ENCODE assay signal across 21 mouse cellular contexts in the genomic region with DNA sequence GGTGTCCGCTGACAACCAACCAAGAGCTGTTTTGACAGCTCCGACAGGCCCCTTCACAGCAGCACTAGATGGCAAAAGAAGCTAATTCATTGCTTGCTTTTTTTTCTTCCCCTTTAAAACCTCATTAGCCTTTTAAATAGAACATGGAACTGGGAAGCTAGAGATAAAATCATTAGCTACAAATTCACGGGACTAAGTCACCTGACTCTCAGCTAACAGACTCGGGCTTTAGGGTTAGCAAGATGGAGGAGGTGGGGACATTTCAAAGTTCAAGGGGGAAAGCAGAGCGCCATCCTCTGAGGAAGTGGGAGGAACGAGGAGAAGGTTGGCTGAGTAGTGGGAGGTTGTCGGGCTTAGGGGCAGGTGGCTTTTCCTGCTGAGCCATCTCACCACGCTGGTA. TPM values are rescaled to one million over a fixed set of nuclear protein-coding genes. Genes with fewer than 3 reads are reported as not detected.
"Had no signal": no experiment of that assay in that cellular context is flagged by ENCODE, and none has a peak within 500 bp of the region (broad histone marks: within the 10 kb centered on the region; RNA-seq: fewer than 3 reads in every experiment).

No protein-coding gene starts in this region.

- H3K4me3 ChIP-seq: liver, embryonic 15.5 days; lung, embryonic 15.5 days; midbrain, embryonic 10.5 days; midbrain, embryonic 12.5 days; myocyte; neural tube, embryonic 13.5 days; neural tube, embryonic 15.5 days had no signal

- H3K27ac ChIP-seq: liver, embryonic 15.5 days; lung, embryonic 15.5 days; macrophage; midbrain, embryonic 10.5 days; midbrain, embryonic 12.5 days; neural tube, embryonic 13.5 days; neural tube, embryonic 15.5 days had no signal

- H3K4me1 ChIP-seq: midbrain, embryonic 12.5 days; neural tube, embryonic 15.5 days had no signal

- H3K27me3 ChIP-seq: liver, embryonic 15.5 days; lung, embryonic 15.5 days; midbrain, embryonic 12.5 days; neural tube, embryonic 13.5 days had no signal

- H3K9ac ChIP-seq: liver, embryonic 15.5 days; liver, postnatal 0 days; lung, embryonic 15.5 days; midbrain, embryonic 12.5 days; neural tube, embryonic 13.5 days; neural tube, embryonic 15.5 days had no signal

- H3K9me3 ChIP-seq: liver, embryonic 15.5 days; lung, embryonic 15.5 days; midbrain, embryonic 10.5 days; midbrain, embryonic 12.5 days; neural tube, embryonic 13.5 days; neural tube, embryonic 15.5 days had no signal

- ATAC-seq: liver, postnatal 0 days; lung, postnatal 0 days; midbrain, embryonic 16.5 days had no signal

- H3K36me3 ChIP-seq: liver, embryonic 15.5 days; lung, embryonic 15.5 days; midbrain, embryonic 12.5 days; neural tube, embryonic 13.5 days; neural tube, embryonic 15.5 days had no signal

- DNase-seq: liver, postnatal 0 days; lung, adult 2 months; lung, postnatal 14 days; lung, postnatal 36 days; midbrain, embryonic 14.5 days; retina, postnatal 1 day; right cerebral cortex, adult 18-20 months; right cerebral cortex, postnatal 14 days; thymus, adult 18-20 months; thymus, postnatal 14 days; thymus, postnatal 36 days had no signal

RNA-seq across cellular contexts. Expression of a gene that starts 36.7 kb away (rescaled TPM):
- polyA plus RNA-seq: myocyte had no signal
